Mouse (Mus musculus) gastrocnemius, postnatal 4 days (tissue): ENCODE measurements around the gene Epp13. TPM values are rescaled to one million over a fixed set of nuclear protein-coding genes. Genes with fewer than 3 reads are reported as not detected.
"Not testable (repeated sequence)": the region's sequence is repeated elsewhere in the genome, so short reads cannot be mapped to it uniquely, and the experiment has no call there.

Experiments
- DNase-seq, 2 experiments: peaks; one replicate each; pipeline ENCODE4 v3.0.0; 2021 to 2022; ENCODE audit warnings: low spot score in 2 of 2, mixed read lengths in 2 of 2
- total RNA-seq, 2 experiments: library from RNA; stranded (reverse); gene quantifications; 2 replicates each; pipeline ENCODE4 v1.2.3; 2021

Epp13 gene
- total RNA-seq, 2 experiments from 2014 or later: not detected

DNA sequence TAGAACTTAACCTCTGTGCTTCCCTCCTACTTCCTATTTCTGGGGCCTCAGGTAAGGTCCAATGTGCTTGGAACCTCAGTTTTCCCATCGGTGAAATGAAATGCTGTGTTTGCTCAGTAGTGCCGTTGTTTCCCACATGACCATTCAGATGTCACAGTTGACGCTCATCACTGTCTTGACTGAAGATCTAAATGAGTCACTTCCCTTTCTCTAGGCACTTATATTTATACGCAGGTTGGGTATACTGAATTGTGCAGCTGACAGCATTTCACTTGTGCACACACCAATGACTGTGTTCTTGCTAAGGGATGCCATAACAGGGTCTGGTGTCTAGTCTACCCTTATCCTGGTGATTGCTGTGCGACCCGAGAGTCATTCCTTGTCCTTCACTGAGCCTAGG, 32.9 kb downstream of the Epp13 start:
- no peak for DNase-seq

GRCm38 (mm10) chr7:6285842-6286705, 33.6 kb downstream of the Epp13 start, which contains the start of gene Zfp667:
Gene Zfp667, plus strand, starts transcription at chr7:6286579.
- DNase-seq: peak; percentile 98 to 99

GRCm38 (mm10) chr7:6286921-6287531, 34.5 kb downstream of the Epp13 start:
- no peak for DNase-seq

GRCm38 (mm10) chr7:6291121-6291520, 38.6 kb downstream of the Epp13 start:
- DNase-seq: not testable (repeated sequence)

- not testable (repeated sequence) for DNase-seq
These were observed 48.3 kb downstream of the Epp13 start for GRCm38 (mm10) chr7:6300796-6301195.

GRCm38 (mm10) chr7:6330458-6331232, 78.1 kb downstream of the Epp13 start:
- DNase-seq: no peak

DNA sequence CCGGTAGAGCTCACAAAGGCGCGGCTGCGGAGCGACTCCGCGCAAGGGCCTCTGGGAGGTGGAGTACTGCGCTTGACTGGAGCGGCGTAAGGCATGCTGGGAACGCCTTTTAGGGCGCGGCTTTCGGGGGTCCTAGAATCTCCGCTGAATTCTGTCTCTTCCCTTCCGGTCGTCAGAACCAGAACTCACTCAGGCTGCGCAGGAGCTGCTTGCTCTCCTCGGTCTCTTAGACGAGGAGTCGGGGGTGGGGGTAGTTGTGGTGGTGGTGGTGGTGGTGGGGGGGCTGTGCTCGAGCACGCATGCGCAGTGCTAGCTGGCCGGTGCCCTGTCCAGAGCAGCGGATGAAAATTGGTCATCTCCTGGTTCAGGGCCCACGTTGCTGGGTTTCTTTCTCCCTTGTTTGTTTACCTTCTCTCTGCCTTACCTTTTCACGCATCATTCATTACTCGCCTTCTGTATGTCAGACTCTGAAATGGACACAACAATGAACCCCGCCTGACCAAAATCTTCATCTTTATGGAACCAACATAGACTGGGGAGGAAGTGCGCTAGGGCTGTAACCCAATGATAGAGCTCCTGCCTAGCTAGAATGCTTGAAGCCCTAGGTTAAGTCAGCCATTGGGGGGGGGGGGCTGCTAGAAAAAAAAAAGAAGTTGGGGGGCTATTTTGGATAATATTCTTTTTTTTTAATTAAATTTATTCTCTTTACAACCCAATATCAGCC, 78.9 kb downstream of the Epp13 start, which contains the start of gene Zfp583:
Zfp583 (minus strand) TSS at position 53 of the 724 bp plus-strand sequence.
- DNase-seq: peak; percentile 55 to 79

Other genes starting within 250 kb of the Epp13 start
- gene Vmn1r65, start 241.7 kb upstream of the Epp13 start, total RNA-seq: not detected
- not detected for gene Nlrp4c, start 207.5 kb upstream of the Epp13 start, total RNA-seq
- 10 to 100 TPM; 38.9 to 52.0 TPM for gene Zfp787, start 96.7 kb upstream of the Epp13 start, total RNA-seq
- gene Zfp444, start 80.5 kb upstream of the Epp13 start, total RNA-seq: 10 to 100 TPM; 11.8 to 12.5 TPM
- not detected for gene Galp, start 55.6 kb upstream of the Epp13 start, total RNA-seq
- gene Zscan5b, start 30.4 kb upstream of the Epp13 start, total RNA-seq: not detected
- gene Zfp667, start 33.9 kb downstream of the Epp13 start, total RNA-seq: 1 to 10 TPM; 5.2 to 5.9 TPM
- gene Zfp583, start 78.6 kb downstream of the Epp13 start, total RNA-seq: 1 to 10 TPM; 1.2 to 1.9 TPM
- under 1 TPM; 0.37 to 0.47 TPM for gene Gm3854, start 91.0 kb downstream of the Epp13 start, total RNA-seq
- 1 to 10 TPM; 1.8 to 2.0 TPM for gene Zfp78, start 110.6 kb downstream of the Epp13 start, total RNA-seq
- gene Zfp28, start 130.6 kb downstream of the Epp13 start, total RNA-seq: 1 to 10 TPM; 7.1 to 7.5 TPM
- under 1 TPM in 1 of 2 experiments, not detected in 1; 0.44 TPM for gene Smim17, start 146.0 kb downstream of the Epp13 start, total RNA-seq
- gene Gm20715, start 157.6 kb downstream of the Epp13 start, total RNA-seq: not detected
- gene Olfr1344, start 186.0 kb downstream of the Epp13 start, total RNA-seq: not detected
- gene Olfr1336, start 203.5 kb downstream of the Epp13 start, total RNA-seq: not detected
- gene Olfr1346, start 214.4 kb downstream of the Epp13 start, total RNA-seq: not detected
- gene Olfr5, start 234.2 kb downstream of the Epp13 start, total RNA-seq: not detected
- not detected for gene Olfr1347, start 247.0 kb downstream of the Epp13 start, total RNA-seq